Mouse (Mus musculus) kidney, adult 2 months (tissue): ENCODE measurements around the gene Tiprl.

Source experiments
- CTCF ChIP-seq: fragments of 200-500 bp; conservative IDR thresholded peaks from 2 replicates; pipeline ENCODE4 v1.5.1; 2011; ENCODE audit warnings: low read depth, mild to moderate bottlenecking, control low read depth, low read length, moderate library complexity, mixed read lengths; ENCODE audit not compliant: insufficient read depth, insufficient read length
- POLR2A ChIP-seq: fragments of 200-500 bp; IDR thresholded peaks from one replicate; pipeline ENCODE4 v1.6.1; 2011; ENCODE audit warnings: low read depth, low read length, control low read depth

DNA sequence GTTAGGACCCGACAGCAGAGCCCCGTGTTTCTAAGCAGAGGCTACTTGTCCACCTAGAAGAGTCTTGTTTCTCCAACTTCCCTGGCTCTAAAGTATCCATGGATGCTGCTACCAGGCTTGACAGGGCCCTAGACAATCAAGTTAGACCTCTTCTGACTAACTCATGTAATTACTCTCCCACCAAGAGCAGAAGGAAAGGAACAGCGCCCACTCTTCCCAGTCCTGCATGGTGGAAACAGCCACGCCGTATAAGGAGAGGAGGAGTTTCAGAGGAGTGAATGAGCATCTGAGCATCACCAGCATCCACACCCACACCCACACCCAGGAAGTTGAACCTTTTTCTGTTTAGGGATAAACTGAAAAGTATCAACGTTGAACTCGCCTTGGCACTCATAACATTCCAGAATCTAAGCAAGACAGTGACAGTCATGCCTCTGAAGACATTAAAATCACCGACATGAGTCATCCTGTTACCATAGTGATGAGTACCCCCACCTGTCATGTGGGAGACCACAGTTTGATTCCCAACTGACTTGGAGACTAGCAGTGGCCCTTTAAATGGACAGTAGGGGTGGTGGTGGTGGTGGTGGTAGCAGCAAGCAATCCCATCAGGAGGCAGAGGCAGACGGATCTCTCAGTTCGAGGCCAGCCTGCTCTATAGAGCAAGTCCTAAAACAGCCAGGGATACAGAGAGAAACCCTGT is 46.1 kb downstream of the Tiprl start:
- no peak for TF ChIP-seq CTCF
- TF ChIP-seq POLR2A, result no peak
